Mouse (Mus musculus) inflammation-experienced regulatory T-cells, adult 16 weeks (primary cell): ENCODE measurements around the gene Pmel. TPM values are rescaled to one million over a fixed set of nuclear protein-coding genes. Genes with fewer than 3 reads are reported as not detected.

Experiments used
- polyA plus RNA-seq: library from polyadenylated mRNA; unstranded; fragments of 100-300 nt; shearing (Covaris generic); gene quantifications from one replicate; pipeline ENCODE4 v1.2.1, GENCODE M21; 2017

Pmel gene
- polyA plus RNA-seq = 4.6 TPM

DNA sequence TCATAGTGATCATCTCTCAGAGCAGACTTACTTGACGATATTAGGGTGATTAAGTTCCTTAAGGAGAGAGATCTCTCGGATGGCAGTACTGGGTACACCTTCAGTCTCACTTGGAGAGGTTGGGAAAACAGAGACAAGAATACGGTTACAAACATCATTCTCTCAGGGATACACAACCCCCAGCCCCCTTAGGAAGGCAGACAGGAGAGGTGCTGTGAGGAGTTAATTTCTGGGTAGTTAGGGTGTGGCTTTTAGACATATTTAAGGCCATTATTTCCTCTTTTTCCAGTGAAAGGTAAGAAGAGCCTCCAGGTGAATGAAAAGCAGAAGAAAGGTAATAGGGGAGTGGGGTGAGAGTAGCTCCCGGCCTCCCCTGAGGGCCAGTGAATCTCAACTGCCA lies at the start of gene Pmel:
Gene Pmel (plus strand): TSS at position 301 of the 400 bp plus-strand sequence.

DNA sequence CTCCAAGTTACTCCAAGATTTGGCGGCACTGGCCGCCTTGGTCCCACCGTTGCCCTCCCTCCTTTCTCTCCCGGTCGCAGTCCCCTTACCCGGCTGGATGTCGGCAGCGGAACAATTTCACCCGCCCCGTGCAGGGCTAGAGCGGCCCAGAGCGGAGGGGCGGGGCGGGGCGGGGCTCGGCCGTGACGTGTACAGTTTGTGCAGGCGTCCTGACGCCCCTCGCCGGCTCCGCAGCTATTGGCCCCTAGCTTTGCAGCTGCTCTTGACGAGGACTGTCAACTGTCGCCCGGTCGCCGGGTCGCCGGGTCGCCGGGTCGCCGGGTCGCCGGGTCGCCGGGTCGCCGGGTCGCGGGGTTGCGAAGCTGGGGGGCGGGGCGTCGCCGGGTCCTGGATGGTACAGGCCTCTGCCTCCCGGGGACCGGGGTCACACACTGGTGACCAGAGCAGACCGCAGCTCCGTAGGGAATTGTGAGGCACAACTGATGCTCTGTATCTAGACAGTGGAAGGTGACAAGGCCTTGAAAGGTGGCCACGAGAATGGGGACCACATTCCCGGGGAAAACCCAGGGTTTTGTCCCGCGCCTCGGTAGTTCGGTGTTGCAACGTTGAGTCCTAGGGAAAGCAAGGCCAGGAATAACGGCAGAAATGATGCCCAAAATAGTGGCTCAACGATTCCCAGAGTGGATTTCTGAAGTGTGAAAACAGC lies 30.1 kb upstream of the Pmel start, which contains the start of gene Suox:
Gene Suox (minus strand): TSS at position 311 of the 706 bp plus-strand sequence.

GRCm38 (mm10) chr10:128695992-128696807 lies 7.8 kb upstream of the Pmel start, which contains the start of gene Rab5b:
Gene Rab5b, minus strand, starts transcription at chr10:128696264.

DNA sequence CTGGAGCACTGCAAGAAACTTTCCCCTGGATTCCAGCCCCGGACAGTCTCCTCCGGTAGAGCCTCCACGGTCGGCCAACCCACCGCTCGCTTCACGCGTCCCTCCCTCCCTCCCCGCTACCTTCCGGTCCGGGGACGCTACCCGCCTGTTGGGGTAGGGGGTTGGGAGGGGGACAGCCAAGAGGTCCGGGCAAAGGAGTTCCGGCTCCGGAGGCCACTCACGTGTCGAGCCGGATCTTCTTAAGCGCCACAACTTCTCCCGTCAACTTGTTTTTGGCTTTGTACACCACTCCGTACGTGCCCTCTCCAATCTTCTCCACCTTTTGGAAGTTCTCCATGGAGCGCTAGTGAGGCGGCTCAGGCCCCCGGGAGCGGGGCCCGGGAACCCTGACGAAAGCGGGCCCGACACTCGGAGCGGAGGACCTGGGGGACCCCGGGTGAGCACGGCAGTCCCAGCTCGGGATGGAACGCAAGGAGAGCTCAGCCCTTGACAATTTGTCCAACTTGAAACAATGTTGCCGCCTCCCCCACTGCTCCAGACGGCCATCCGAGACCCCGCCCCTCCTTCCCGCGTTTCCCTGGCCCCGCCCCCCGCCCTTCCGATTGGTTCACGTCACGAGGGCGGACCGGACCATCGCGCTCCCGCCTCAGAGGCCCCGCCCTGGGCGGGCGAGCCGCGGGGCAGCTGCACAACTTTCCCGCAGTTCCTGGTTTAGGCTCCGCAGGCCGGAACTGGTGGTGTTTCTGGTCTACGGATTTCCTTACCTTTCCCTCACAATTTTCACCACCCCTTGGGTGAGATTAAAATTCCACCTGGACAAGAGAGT lies 709 bp downstream of the Pmel start, which contains the start of gene Cdk2:
Gene Cdk2 (minus strand): TSS at position 541 of the 826 bp plus-strand sequence.

GRCm38 (mm10) chr10:128744680-128745601 lies 40.9 kb downstream of the Pmel start, which contains the start of gene Dgka:
Gene Dgka, minus strand, starts transcription at chr10:128744855.

GRCm38 (mm10) chr10:128747646-128748251 lies 43.8 kb downstream of the Pmel start, which contains the start of gene Pym1:
Gene Pym1, plus strand, starts transcription at chr10:128747889.

Other genes with a start within 250 kb of the Pmel start
- gene Smarcc2, start 244.9 kb upstream of the Pmel start, polyA plus RNA-seq = 143 TPM
- 1,346 TPM for gene Myl6, start 210.1 kb upstream of the Pmel start, polyA plus RNA-seq
- 5.6 TPM for gene Myl6b, start 205.5 kb upstream of the Pmel start, polyA plus RNA-seq
- 212 TPM for gene Esyt1, start 178.3 kb upstream of the Pmel start, polyA plus RNA-seq
- gene Zc3h10, start 156.4 kb upstream of the Pmel start, polyA plus RNA-seq = 40.2 TPM
- 2,472 TPM for gene Rpl41, start 154.9 kb upstream of the Pmel start, polyA plus RNA-seq
- 35.3 TPM for gene Pa2g4, start 138.2 kb upstream of the Pmel start, polyA plus RNA-seq
- gene Erbb3, start 114.5 kb upstream of the Pmel start, polyA plus RNA-seq = 12.6 TPM
- gene Rps26, start 77.4 kb upstream of the Pmel start, polyA plus RNA-seq = 590 TPM
- 171 TPM for gene Ikzf4, start 58.2 kb upstream of the Pmel start, polyA plus RNA-seq
- gene Suox, start 30.1 kb upstream of the Pmel start, polyA plus RNA-seq = 61.8 TPM
- gene Rab5b, start 7.9 kb upstream of the Pmel start, polyA plus RNA-seq = 56.8 TPM
- 47.2 TPM for gene Cdk2, start 836 bp downstream of the Pmel start, polyA plus RNA-seq
- gene Dgka, start 40.7 kb downstream of the Pmel start, polyA plus RNA-seq = 706 TPM
- 31.6 TPM for gene Pym1, start 43.7 kb downstream of the Pmel start, polyA plus RNA-seq
- not detected for gene Mmp19, start 86.7 kb downstream of the Pmel start, polyA plus RNA-seq
- gene Dnajc14, start 99.9 kb downstream of the Pmel start, polyA plus RNA-seq = 136 TPM
- gene Tmem198b, start 100.2 kb downstream of the Pmel start, polyA plus RNA-seq = 6.1 TPM
- gene Sarnp, start 113.1 kb downstream of the Pmel start, polyA plus RNA-seq = 149 TPM
- 89.2 TPM for gene Ormdl2, start 117.5 kb downstream of the Pmel start, polyA plus RNA-seq
- gene Gdf11, start 187.5 kb downstream of the Pmel start, polyA plus RNA-seq = 1.2 TPM
- gene Cd63, start 196.8 kb downstream of the Pmel start, polyA plus RNA-seq = 1.2 TPM
- 21.9 TPM for gene Rdh5, start 218.7 kb downstream of the Pmel start, polyA plus RNA-seq
- 196 TPM for gene Bloc1s1, start 219.8 kb downstream of the Pmel start, polyA plus RNA-seq
- 9.1 TPM for gene Itga7, start 229.6 kb downstream of the Pmel start, polyA plus RNA-seq